Mouse (Mus musculus) heart, postnatal 25 days (tissue): ENCODE data around the gene Tenm3. TPM values are rescaled to one million over a fixed set of nuclear protein-coding genes. Genes with fewer than 3 reads are reported as not detected.

ENCODE experiments used
- DNase-seq: peaks from one replicate; pipeline ENCODE4 v3.0.0; 2022; ENCODE audit warnings: low spot score
- intact Hi-C: fragments of 180-260 bp; cut with DNase I; formaldehyde crosslinking; loops from one replicate; pipeline ENCODE4 v1.15.1; 2025
- total RNA-seq, 2 experiments: library from RNA; stranded (reverse); gene quantifications; 2 replicates each; pipeline ENCODE4 v1.2.3; 2021

Gene Tenm3
- total RNA-seq, 2 experiments from 2014 or later, result 3.4 to 4.1 TPM

DNA sequence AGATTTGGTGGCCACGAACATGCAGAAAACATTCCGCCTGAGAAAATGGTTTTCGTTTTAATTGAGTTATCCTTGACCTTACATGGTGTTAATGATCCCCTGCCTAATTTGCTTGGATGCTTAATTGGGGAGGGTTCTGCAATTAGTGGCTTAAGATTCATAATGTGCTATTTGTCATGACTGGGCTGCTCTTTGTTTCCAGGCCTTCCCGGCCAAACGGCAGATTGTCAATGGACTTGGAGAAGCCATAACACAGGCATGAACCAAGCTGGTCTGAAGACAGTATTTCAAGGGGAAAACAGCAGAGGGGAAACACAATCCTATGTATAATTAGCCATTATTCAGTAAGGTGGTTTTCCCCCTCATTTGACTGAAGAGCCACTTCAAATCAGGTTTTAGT is 606.8 kb downstream of the Tenm3 start:
- no peak for DNase-seq
- intact Hi-C loops, result no loop called here

DNA sequence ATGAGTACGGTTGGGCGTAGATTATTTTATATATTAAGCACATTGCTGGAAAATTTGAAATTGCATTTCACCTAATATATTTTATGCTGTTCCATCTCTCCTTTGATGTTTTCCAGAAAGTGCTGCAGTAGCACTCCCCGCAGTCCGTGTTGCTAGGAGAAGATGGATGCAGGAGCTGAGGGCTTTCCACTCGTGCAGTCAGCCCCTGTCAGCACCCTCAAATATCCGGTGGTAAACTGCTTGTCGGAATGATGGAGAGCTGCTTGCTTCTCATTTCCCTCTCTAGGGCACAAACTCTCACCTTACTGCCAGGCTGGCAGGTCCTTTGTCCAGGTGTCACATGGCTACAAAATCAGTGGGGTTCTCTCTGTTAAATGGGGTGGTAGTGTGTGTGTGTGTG is 610.8 kb downstream of the Tenm3 start:
- intact Hi-C loops, result no loop called here
- no peak for DNase-seq

DNA sequence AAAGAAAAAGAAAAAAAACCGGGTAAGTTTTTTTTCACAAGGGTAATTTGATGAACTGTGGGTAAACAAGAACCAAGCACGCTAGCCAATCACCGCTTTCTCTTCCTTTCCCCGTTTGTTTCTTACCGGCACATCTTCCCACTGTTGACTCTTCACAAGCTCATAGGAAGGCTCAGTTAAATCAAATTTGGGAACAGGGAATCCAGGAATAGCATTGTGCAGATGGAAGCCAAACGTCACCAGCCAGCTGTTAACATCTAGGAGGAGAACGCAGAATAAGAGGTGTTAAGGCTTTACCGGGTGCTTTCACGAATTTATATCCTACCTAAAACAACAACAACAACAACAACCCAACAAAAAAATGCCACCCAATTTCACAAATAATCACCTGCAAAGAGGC is 611.9 kb downstream of the Tenm3 start:
- intact Hi-C loops, result no loop called here
- no peak for DNase-seq

DNA sequence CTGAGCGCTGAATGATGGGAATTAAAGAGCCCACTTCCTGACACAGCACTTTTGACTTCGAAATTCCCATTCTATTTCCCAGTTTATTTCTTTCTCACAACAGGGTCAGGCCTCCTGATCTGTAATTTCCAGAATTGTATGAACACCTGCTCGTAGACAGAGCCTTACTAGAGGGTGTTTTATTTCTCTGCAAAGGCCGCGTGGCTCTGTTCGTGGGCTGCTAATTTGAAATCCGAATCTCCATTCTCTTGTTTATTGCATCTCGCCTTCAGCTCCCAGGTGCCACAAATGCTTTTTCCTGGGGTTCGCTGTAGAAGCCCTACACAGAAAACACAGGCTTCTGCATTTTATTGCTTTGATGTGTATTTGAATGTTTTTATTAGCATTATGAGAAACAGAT is 612.4 kb downstream of the Tenm3 start:
- no peak for DNase-seq
- intact Hi-C loops, result no loop called here

DNA sequence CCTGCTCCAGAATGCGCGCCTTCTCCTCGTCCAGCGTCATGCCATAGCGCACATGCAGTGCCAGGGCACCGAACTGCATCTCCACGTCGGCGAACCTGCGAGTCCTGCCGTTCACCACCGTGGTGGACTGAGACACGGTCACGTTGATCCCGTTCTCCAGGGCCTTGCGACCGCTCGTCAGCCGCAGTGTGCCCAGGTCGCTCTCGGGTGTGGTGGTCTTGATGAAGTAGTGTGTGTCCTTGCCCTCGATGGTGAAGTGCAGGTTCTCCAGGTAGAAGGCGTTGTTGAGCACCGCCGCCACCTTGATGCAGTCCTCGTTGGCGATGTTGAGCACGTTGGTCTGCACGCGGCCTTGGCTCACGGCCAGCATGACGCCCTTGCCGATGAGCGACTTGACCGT is 615.1 kb downstream of the Tenm3 start:
- DNase-seq, result no peak
- intact Hi-C loops, result loop anchor here (10.0 kb wide), 1 partner anchor 1476 kb away; no protein-coding TSS in a partner anchor

DNA sequence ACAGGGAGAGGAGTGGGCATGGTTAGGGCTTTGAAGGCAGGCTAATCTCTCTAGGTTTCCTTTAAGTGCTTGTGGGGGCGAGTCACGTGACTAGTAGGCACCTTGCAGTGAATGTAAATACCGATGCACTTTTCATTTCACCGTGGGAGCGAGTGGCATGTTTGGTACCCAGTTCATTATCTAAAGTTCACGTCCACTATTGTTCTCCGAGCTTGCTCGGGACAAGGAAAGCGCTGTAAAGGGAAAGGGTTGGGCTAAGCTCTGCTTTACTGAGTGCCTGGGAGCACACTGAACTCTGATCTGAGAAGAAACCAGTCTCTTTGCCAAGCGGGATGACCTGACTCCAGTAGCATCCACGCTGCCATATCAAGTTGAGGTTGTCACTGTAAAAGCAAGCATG is 619.0 kb downstream of the Tenm3 start:
- DNase-seq, result no peak
- intact Hi-C loops, result loop anchor here (5.0 to 10.0 kb wide), 3 partner anchors 813 to 1603 kb away; no protein-coding TSS in a partner anchor

DNA sequence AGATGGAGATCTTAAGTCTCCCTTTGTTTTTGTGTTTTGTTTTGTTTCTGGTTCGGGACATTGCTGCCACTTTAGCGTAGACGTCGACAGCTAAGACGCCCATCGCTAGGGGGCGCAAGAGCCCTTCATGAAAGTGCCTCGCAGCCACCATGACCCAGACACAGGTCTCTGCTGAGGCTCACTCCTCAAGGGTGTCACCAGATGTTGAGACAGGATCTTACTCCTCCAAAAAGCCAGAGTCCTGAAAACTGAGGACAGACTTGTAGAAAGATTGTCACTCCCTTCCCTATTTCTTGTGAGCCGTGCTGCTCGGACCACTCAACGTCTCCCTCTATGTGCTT is 621.4 kb downstream of the Tenm3 start:
- intact Hi-C loops, result loop anchor here (2.0 to 10.0 kb wide), 4 partner anchors 304 to 1605 kb away; no protein-coding TSS in a partner anchor
- DNase-seq, result peak; percentile 46

DNA sequence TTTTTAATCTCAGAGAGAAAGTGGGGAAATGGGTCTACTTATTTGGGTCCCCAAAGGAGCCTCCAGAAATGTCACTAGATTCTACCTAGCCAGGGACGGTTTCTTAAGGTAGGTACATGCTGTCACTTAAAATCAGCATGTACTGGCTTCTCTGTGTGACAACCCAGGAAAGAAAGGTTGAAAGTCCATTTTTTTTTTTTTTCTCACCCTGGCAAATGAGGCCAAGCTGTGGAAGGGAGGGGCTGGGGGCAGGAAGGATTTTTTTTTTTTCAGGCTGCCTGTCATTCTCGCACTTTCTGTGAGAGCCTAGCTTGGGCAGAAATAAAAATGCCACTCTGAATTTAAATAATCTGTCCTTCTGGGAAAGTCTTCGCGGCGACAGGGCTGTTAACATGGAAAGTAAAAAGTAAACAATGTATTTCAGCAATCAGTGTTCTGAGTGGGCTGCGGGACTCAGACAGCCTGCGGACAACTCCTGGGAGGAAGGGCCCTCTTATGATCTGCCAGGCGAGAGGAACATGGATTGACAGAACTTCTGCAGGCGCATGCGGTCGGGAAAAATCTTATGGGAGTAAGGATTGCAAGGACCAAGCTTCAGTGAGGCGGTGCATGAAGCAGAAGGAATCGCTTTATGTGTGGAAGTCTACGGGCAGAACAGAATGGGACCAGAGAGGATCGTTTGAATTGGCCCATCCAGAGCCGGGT is 621.9 kb downstream of the Tenm3 start:
- DNase-seq, result no peak
- intact Hi-C loops, result loop anchor here (2.0 to 10.0 kb wide), 4 partner anchors 305 to 1605 kb away; no protein-coding TSS in a partner anchor

DNA sequence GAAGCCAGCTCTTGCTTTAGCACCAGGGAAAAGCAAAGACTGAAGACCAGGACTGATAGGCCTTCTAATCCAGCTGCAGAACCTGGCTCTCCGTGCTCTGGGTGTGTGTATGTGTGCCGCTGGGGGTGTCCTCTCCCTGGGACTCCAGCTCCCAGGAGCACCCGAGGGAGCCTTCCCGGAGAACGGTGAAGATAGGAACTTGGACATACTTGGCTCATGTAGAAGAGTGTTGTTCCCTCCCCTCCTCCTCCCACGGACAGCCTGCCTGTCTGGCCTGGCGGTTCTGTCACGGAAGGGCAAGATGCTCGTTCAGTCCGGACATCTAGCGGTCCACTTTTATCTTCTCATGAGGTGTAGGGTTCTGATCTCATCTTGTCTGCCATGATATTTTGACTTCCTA is 622.4 kb downstream of the Tenm3 start:
- intact Hi-C loops, result loop anchor here (5.0 to 10.0 kb wide), 3 partner anchors 816 to 1606 kb away; no protein-coding TSS in a partner anchor
- no peak for DNase-seq

DNA sequence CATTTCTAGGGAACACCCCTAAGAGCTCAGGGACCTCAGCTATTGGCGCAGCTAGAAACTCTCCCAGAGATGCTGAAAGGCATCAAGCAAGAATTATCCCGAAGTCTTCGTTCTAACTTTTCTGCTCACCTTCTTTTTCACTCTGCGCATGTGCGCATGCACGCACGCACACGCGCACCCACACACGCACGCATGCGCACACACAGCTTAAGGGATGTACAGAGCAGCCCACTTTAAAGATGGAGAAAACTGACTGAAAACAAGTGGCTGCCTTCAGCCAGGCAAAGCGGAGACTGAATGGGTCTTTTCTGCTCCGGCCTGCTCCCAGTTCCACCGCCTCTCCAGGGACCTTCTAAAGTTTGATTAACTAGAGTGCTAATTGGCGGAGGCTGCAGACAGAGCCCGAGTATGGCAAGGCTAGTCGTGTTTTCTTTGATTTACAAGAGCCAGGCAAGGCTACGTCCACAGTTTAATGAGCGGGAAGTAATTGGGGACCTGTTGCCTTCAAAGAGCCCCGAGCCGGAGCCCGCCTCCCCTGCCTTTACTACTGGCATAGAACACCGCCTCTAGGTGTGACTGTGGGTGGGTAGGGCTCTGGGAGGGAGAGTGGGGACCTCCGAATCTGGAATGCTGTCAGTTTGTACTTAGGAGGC is 623.1 kb downstream of the Tenm3 start:
- intact Hi-C loops, result loop anchor here (5.0 to 10.0 kb wide), 3 partner anchors 817 to 1607 kb away; no protein-coding TSS in a partner anchor
- no peak for DNase-seq

DNA sequence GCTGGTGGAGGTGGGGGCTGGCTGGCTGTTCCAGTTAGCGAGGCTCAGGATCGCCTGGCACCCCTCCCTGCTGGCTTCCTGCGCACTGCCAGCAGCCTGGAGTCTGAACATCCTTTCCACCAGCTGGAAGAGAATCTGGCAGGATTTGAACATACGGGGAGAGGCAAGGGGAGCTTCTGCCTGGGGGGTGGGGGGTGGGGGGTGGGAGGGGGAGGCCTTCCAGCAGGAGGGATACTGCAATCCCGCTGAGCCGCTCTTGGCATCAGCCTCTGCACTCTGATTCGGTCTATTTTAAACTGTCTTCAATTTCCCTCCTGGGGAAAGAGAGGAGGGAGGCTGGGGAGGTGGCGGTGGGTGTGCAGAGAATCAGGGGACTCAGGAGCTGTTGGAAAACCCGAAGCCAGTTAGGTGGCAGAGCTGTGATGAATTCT is 628.7 kb downstream of the Tenm3 start:
- no peak for DNase-seq
- intact Hi-C loops, result no loop called here

DNA sequence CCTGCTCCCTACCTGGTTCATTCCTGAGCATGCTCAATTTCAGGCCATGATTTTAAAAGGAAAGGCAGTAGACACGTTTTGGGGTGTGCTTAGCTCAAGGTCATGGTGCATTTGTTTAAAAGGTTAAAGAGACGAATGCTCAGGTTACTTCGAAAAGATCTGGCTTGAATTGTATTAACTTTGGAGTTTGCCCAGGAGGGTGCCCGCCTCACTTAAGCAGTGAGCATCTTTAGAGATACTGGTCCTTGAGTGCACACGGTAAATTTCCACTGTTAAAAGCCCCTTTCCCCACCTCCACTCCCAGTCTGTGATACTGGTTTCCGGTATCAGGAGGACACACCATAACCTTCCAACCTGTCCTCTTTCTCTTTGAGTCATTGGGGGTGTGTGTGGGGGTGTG is 629.4 kb downstream of the Tenm3 start:
- DNase-seq, result no peak
- intact Hi-C loops, result no loop called here

DNA sequence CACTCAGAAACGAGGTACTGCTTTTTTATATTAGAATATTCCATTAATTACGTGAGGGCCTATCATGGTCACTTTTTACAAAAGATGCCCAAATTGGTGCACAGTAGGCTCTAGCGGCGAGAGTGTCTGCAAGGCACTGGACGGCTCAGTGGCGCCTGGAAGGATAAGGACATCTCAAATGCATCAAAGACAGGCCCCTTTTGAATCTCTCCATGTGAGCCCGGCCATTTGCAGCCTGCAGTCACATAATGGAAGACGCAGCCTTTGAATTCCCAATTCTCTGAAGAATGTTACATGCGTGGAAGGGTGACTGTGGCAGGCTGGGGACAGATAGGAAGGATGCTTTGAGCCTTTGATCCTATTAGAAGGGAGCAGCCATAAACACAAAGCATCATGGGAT is 631.8 kb downstream of the Tenm3 start:
- DNase-seq, result no peak
- intact Hi-C loops, result no loop called here

DNA sequence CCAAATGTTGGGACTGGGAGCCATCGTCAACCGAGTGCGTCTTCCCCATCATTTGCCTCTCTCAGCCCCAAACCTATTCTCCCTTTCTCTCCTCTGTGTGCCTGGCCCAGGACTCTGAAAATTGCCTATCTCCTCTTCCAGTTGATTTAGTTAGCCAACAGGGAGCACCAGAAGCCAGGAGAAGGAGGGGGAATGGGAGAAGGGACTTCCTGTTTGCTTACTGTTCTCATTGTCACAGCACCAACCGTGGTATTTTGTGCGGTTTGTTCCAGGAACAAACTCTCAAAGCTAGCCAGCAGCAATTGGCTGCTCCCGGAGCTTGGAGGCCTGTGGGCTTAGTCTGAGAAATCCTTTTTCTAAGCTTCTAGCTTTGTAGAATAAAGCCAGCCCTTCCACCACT is 636.2 kb downstream of the Tenm3 start:
- peak; percentile 21 for DNase-seq
- intact Hi-C loops, result no loop called here

DNA sequence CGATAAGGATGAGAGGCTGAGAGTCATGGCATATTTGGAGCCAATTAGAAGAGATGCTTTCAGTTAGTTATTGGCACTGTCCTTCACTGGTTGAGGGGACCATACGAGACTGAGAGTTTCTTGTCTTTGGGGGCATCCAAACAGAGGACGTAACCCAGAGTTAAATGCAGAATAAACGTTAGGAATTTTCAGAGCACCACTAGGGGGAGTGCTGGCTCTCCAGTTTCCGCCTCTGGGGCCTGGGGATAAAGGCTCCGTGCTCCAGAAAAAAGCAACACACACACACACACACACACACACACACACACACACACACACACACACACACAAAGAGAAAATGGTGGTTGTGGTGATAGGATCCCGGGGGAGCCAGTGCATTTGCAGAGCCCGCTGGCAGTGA is 636.8 kb downstream of the Tenm3 start:
- DNase-seq, result no peak
- intact Hi-C loops, result no loop called here

DNA sequence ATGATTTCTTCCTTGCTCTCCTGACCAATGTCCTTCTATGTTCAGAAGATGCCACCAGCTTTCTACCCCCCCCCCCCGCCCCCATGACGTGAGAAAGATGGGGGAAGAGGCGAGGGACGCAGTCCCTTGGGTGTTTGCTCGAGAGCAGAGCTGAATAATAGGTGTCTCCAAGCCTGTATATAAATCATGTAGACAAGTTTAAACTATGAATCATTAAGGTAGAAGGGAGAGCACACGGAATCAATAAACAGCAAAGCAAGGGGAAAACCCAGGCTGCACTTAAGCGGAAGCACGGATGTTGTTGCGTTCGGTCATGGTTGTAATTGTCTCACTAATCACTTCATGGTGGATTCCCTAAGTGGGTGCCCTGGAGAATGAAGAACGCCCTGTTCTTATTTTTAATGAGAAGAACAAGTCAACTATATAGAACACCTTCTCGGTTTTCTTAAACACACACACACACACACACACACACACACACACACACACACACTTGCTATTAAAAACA is 638.9 kb downstream of the Tenm3 start:
- DNase-seq, result no peak
- intact Hi-C loops, result no loop called here

DNA sequence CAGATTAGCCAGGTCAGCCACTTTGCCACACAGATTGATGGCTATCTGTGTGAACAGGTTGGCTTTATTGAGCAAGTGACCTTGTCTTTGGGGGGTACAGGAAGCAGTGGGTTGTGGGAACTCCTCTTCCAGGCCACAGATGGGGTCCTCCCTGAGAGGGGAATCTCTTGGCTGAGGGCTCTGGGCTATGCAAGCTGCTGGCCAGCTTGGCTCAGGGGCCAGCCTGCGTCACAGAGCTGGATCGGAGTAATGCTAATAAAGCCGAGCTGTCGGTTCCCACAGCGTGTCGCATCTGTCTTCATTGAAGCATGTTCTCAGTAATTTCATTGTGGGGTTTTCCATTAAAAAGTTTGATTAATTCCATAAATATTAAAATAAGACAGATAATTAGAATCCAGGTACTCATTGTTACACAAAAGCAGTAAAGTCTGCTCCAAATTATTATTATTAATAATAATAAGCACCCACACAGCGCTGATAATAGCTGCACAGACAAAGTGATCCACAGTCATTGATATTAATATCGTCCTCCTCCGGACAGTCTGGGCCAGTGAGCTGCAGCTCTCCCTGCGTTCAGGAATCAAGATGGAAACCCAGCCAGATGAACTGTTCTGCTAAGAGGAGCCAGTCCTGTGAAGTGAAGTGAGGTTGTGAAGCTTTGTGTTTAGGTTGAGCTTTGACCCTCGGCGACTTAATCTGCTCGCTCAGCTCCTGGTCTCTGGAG is 639.5 kb downstream of the Tenm3 start:
- DNase-seq, result no peak
- intact Hi-C loops, result no loop called here

DNA sequence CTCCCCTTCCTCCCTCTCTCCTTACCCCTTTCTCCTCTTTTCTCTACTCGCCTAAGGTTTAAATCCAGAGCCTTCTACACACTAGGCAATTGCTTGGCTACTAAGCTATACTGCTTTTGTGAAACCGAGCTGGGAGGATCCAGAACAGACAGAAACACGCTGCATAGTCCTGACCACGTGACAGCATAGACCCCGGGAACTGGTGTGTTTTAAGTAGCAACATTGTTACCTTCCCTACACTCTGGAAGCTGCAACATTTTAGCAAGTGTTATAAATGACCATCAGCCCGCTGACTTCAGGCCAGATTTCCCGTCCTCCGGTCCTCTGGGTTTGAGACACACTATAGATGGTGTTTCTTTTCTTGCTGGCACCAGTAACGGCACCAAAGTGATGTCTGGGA is 640.1 kb downstream of the Tenm3 start:
- intact Hi-C loops, result no loop called here

DNA sequence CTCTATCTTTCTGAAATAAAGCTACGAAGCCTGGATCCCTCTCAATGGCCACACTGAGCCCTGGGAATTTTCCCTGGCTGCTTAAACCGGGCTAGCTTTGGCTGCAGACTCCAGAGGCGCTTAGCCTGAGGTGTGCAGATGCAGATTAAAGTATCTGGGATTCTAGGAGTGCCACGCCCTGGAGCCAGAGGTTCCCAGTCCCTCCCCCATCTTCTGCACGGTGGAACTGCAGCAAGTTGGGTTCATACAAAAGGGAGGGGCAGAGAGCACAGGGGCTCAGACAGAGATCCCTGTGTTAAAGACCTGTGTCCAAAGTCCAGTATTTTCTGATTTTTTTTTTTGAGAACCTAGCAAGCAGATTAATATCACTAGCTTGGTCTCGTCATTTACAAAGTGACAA is 640.6 kb downstream of the Tenm3 start:
- intact Hi-C loops, result no loop called here
- DNase-seq, result no peak

More for the DNA sequence above, 640.1 kb downstream of the Tenm3 start:
- DNase-seq, result no peak

DNA sequence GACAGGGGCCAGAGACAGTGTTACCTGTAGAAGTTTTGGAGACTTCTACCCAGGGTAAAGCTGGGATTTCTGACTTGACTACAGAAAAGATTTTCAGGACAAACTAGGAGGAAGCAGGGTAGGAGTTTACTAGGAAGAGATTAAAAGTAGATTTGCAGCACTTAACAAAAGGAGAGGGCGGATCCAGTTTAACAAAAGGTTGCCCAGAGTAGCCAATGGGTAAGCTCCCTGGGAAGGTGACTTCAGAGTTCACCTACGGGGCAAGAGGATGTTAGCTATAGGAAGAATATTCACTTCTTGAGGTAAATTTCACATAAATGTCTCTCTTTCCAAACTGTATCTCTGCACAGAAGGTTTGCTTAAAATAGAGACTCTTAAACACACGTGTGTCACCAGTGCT is 641.1 kb downstream of the Tenm3 start:
- intact Hi-C loops, result no loop called here
- no peak for DNase-seq

DNA sequence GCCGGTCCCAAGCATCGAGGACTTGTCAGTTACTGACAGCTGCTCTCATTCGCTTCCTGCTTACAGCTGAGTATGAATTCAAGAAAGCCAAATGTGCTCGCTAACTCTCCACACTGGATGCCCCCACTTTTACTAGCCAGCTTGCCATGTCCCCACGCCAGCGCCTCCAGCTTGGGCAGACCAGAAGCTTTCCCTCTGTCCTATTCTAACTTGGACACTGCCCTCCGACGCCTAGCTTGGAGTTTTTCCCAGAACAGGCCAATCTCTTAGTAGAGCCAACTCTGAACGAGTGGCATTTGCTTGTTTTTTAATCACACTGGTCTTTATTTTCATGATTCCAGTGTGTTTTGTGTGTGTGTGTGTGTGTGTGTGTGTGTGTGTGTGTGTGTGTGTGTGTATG is 644.6 kb downstream of the Tenm3 start:
- intact Hi-C loops, result no loop called here

More for the DNA sequence above, 644.6 kb downstream of the Tenm3 start:
- no peak for DNase-seq
